Mouse (Mus musculus) midbrain, embryonic 15.5 days (tissue): Measurements from ENCODE around the gene Pcgf2. TPM values are rescaled to one million over a fixed set of nuclear protein-coding genes. Genes with fewer than 3 reads are reported as not detected.
"Not testable (repeated sequence)": the region's sequence is repeated elsewhere in the genome, so short reads cannot be mapped to it uniquely, and the experiment has no call there.

Source experiments
- ATAC-seq: fragments of 200-750 bp; cut with Nextera tagmentation; replicated peaks from 2 replicates; pipeline ENCODE4 v1.8.0; 2017; ENCODE audit warnings: moderate TSS enrichment
- H3K27ac ChIP-seq: fragments of 300-500 bp; sonication (generic); 2 replicates; pipeline ENCODE4 v1.5.1; 2015; ENCODE audit warnings: mild to moderate bottlenecking, inconsistent platforms
- H3K27me3 ChIP-seq: fragments of 300-500 bp; sonication (generic); replicated peaks from 2 replicates; pipeline ENCODE4 v1.6.1; 2015; ENCODE audit warnings: inconsistent platforms
- H3K36me3 ChIP-seq: fragments of 300-500 bp; sonication (generic); replicated peaks from 2 replicates; pipeline ENCODE4 v1.6.1; 2015; ENCODE audit warnings: inconsistent platforms
- H3K4me1 ChIP-seq: fragments of 300-500 bp; sonication (generic); 2 replicates; pipeline ENCODE4 v1.6.1; 2015; ENCODE audit warnings: inconsistent platforms
- H3K4me2 ChIP-seq: fragments of 300-500 bp; sonication (generic); 2 replicates; pipeline ENCODE4 v1.6.1; 2015; ENCODE audit warnings: inconsistent platforms, mild to moderate bottlenecking, moderate library complexity
- H3K4me3 ChIP-seq: fragments of 300-500 bp; sonication (generic); 2 replicates; pipeline ENCODE4 v1.5.1; 2015; ENCODE audit warnings: mild to moderate bottlenecking, inconsistent platforms
- H3K9ac ChIP-seq: fragments of 300-500 bp; sonication (generic); 2 replicates; pipeline ENCODE4 v1.6.1; 2015; ENCODE audit warnings: mild to moderate bottlenecking, inconsistent platforms
- H3K9me3 ChIP-seq: fragments of 300-500 bp; sonication (generic); 2 replicates; pipeline ENCODE4 v1.6.1; 2016; ENCODE audit warnings: inconsistent platforms
- WGBS: fragments of 180-500 bp; shearing (Covaris S2); methylation state at CpG from one replicate; pipeline ENCODE4 v1.1.7; 2015; ENCODE audit warnings: mixed read lengths; 5-methylcytosine and 5-hydroxymethylcytosine counted together
- polyA plus RNA-seq: library from polyadenylated mRNA; unstranded; fragments of >200 nt; fragmentation: Nextera tagmentation; extraction: Ambion mirVana; gene quantifications from 2 replicates; pipeline ENCODE4 v1.2.1, GENCODE M21; 2015

The Pcgf2 gene
- polyA plus RNA-seq, 1 experiment from 2014 or later = 23.1 TPM

DNA sequence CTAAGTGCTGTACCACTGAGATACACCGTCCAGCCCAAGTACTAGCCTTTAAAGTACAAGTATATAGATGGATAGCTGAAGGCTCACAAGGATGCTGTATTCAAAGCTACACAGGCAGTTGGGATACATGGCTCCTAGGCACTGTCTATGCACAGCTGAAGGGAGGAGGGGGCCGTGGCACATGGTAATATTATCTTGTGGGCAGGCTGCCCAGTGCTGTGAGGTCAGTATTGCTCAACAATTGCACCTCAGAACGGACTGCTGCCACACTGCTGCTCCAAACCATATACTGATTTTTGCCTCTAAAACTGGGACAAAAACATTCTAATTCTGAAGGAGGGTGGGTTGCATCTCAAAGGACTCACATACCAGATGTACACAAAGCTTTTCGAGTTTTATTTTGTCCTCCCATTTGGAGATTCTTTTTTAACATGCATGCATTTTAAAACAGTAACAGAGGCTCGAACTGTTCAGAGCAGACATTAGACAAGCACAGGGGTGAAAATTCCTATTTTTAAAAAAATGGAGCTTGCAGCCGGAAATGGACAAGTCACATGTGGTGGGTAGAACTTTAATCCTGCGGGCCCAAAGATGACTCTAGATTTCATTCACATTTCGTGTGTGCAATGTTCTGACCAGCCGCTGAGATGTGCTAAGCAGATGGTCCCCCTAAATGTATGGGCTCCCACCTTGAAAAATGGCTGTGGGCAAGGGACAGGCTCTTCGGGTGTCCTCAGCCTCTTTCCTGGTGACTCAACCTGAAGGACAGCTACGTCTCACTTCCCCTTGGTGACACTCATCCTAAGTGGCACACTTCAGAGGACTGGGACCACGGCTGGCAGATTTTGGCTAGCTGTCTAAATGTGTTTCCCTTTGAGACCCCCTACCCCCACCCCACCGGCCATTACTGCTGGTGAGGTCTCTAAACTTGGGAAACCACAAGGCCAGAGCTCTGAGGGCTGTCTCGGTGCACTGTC lies 14.8 kb upstream of the Pcgf2 start:
- no peak for ATAC-seq
- WGBS = 94% methylated on average over 14 of the region's 14 CpGs

GRCm38 (mm10) chr11:97714356-97714755 lies 14.1 kb upstream of the Pcgf2 start:
- Histone ChIP-seq H3K36me3 (peaks cover 28% of the 10 kb centered on the region), H3K27me3 (no peaks in the 10 kb centered on the region), H3K4me1 (no peaks in the 10 kb centered on the region), H3K4me3 (no peak overlapping the region), H3K9ac (no peak overlapping the region), H3K4me2 (no peak overlapping the region), H3K27ac (no peak overlapping the region), H3K9me3 (no peaks in the 10 kb centered on the region)
- no peak for ATAC-seq
- over 99% methylated on average over 3 of the region's 3 CpGs for WGBS

More for the DNA sequence above, 14.8 kb upstream of the Pcgf2 start:
- Histone ChIP-seq H3K4me2 (no peak overlapping the region), H3K9me3 (no peaks in the 10 kb centered on the region), H3K36me3 (peaks cover 35% of the 10 kb centered on the region), H3K9ac (no peak overlapping the region), H3K4me1 (no peaks in the 10 kb centered on the region), H3K27me3 (no peaks in the 10 kb centered on the region), H3K27ac (no peak overlapping the region), H3K4me3 (no peak overlapping the region)

DNA sequence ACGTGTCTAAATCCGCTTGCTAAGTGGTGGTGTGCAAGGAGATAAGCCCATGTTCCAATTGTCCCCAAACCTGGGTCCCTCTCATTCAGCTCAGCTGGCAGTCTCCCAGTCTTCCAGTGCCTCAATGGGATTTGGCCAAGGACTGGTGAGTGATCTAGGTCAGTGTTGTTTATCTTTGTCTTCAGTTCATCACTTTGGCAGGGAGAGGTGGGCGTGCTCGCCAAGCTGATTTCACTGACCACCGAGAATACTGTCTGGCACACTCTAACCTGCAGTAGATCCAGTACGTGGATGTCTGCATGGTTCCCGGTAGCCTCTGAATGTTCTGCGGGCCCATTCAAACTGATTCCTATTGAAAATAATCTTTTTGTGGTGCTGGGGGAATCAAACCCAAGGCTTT lies 13.6 kb upstream of the Pcgf2 start:
- no peak overlapping the region for H3K9ac ChIP-seq
- H3K36me3 ChIP-seq = peaks cover 26% of the 10 kb centered on the region
- WGBS = 90% methylated on average over 8 of the region's 8 CpGs
- no peaks in the 10 kb centered on the region for H3K9me3 ChIP-seq
- H3K27ac ChIP-seq = no peak overlapping the region
- no peaks in the 10 kb centered on the region for H3K27me3 ChIP-seq
- ATAC-seq = no peak
- H3K4me2 ChIP-seq = no peak overlapping the region
- H3K4me1 ChIP-seq = no peaks in the 10 kb centered on the region
- no peak overlapping the region for H3K4me3 ChIP-seq

GRCm38 (mm10) chr11:97712286-97712685 lies 12.0 kb upstream of the Pcgf2 start:
- Histone ChIP-seq H3K27me3 (no peaks in the 10 kb centered on the region), H3K9ac (no peak overlapping the region), H3K9me3 (no peaks in the 10 kb centered on the region), H3K4me3 (no peak overlapping the region), H3K27ac (no peak overlapping the region), H3K36me3 (peaks cover 29% of the 10 kb centered on the region), H3K4me1 (no peaks in the 10 kb centered on the region), H3K4me2 (no peak overlapping the region)
- 94% methylated on average over 15 of the region's 15 CpGs for WGBS
- ATAC-seq = no peak

DNA sequence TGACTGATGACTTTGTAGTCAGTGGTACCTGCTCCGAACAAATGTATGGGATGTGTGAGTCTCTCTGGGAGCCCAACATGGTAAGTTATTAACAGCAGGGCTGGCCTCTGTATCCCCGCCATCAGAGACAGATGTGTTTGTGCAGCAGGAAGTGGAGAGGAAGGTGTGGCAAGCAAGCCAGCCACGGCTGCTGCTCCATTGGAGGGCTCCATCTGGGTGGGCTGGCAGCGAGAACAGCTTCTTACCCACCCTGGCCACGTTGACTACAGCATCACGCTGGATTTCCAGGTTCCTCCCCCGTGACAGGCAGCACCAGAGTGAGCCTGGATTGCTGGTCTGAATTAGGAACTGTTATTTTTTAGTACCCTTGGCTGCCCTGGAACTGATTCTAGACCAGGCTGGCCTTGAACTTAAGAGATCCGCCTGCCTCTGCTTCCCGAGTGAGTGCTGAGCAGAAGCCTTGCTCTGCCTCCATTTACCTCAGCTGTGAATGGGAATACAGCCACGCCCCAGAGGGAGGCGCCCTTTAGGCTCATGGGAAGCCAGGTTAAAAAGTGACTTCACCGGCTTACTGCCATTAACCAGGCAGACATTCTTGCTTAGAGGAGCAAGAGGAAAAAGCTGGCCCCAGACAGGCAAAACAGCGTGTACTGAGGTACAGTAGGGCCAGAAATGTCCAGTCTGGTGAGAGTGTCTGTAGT lies 11.1 kb upstream of the Pcgf2 start:
- no peaks in the 10 kb centered on the region for H3K4me1 ChIP-seq
- no peak overlapping the region for H3K4me3 ChIP-seq
- 87% methylated on average over 13 of the region's 13 CpGs for WGBS
- H3K4me2 ChIP-seq = no peak overlapping the region
- H3K27ac ChIP-seq = no peak overlapping the region
- no peaks in the 10 kb centered on the region for H3K27me3 ChIP-seq
- ATAC-seq = no peak
- H3K36me3 ChIP-seq = peaks cover 32% of the 10 kb centered on the region
- H3K9ac ChIP-seq = no peak overlapping the region
- no peaks in the 10 kb centered on the region for H3K9me3 ChIP-seq

GRCm38 (mm10) chr11:97710067-97710466 lies 9.8 kb upstream of the Pcgf2 start:
- not testable (repeated sequence) for H3K4me2 ChIP-seq, H3K4me3 ChIP-seq, H3K9me3 ChIP-seq, H3K9ac ChIP-seq, H3K27ac ChIP-seq, H3K27me3 ChIP-seq, H3K4me1 ChIP-seq, ATAC-seq
- H3K36me3 ChIP-seq = peaks cover 38% of the 10 kb centered on the region
- 83% methylated on average over 2 of the region's 2 CpGs for WGBS

- no peaks in the 10 kb centered on the region for H3K9me3 ChIP-seq
- under 1% methylated on average over 35 of the region's 35 CpGs for WGBS
- H3K4me1 ChIP-seq = peaks cover 27% of the 10 kb centered on the region
These were observed 2.9 kb upstream of the Pcgf2 start, which contains the start of gene Psmb3 for GRCm38 (mm10) chr11:97703039-97703826. Gene Psmb3 (plus strand): TSS chr11:97703399.

DNA sequence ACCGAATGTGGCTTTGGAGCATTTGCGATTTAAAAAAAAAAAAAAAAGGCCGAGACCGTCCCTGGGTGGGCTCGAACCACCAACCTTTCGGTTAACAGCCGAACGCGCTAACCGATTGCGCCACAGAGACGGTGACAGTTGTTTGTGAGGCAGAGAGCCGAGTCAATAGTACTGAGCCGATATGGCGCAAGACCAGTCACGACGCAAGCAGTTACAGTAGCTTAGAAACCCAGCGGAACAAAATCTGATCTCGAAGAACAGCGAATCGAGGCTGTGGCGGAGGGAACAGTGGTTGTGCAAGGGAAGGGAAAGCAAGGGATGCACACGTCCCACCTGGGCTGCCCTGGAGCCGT lies 2.1 kb upstream of the Pcgf2 start:
- under 1% methylated on average over 24 of the region's 24 CpGs for WGBS
- peak overlapping the region; percentile 61 for H3K4me2 ChIP-seq
- no peaks in the 10 kb centered on the region for H3K27me3 ChIP-seq
- peaks cover 34% of the 10 kb centered on the region for H3K4me1 ChIP-seq
- H3K4me3 ChIP-seq = peak overlapping the region; percentile 79
- peak overlapping the region; percentile 55 for H3K9ac ChIP-seq
- H3K27ac ChIP-seq = peak overlapping the region; percentile 98
- ATAC-seq = peak; percentile 6
- no peaks in the 10 kb centered on the region for H3K9me3 ChIP-seq
- peaks cover 17% of the 10 kb centered on the region for H3K36me3 ChIP-seq

More at GRCm38 (mm10) chr11:97703039-97703826, 2.9 kb upstream of the Pcgf2 start, which contains the start of gene Psmb3:
- peaks cover 23% of the 10 kb centered on the region for H3K36me3 ChIP-seq
- peak; percentile 90 for ATAC-seq
- H3K9ac ChIP-seq = peak within 1 kb of the TSS; percentile 90
- H3K27me3 ChIP-seq = no peaks in the 10 kb centered on the region
- H3K4me2 ChIP-seq = peak within 1 kb of the TSS; percentile 85
- H3K4me3 ChIP-seq = peak within 1 kb of the TSS; percentile 79
- H3K27ac ChIP-seq = peak within 1 kb of the TSS; percentile 98

DNA sequence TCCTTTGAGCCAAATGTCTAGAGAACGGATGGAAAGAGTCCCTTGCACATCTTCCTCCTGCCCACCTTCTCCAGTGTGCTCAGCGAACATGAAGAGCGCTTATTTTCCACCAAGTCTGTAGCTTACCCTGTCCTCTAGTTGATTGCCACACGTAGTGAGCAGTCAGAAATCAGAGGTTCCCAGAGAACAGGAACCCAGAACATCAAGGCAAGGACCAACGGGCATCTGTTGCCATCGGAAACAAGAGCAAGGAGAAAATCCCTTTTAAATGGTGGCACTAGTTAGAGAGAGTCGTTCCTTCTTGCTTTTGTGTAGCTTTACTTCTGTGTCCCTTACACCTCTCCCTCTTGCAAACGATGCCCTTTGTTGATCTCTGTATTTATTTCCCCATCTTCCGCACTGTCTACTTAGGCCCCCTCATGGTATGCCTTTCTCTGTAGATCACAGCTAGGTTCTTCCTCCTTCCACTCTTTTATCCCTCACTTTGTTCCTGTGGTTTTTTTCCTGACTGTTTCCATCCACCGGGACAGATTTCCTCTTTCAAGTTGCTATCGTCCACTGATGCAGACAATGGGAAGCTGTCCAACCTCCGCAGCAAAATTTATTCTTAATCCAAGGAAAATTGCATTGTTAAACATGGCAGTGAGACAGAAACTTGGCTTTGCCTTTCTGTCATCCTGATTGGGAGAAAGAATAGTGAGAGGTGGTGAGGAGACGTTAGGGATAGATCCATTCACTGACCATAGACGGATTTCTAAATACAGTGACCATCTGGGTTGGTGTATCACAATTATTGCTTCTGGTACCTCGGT lies 1.5 kb upstream of the Pcgf2 start:
- Histone ChIP-seq H3K4me3 (peak overlapping the region; percentile 79), H3K36me3 (peaks cover 11% of the 10 kb centered on the region), H3K4me1 (peaks cover 39% of the 10 kb centered on the region), H3K27ac (peak overlapping the region; percentile 98), H3K27me3 (no peaks in the 10 kb centered on the region), H3K9me3 (no peaks in the 10 kb centered on the region), H3K4me2 (peak overlapping the region; percentile 61), H3K9ac (peak overlapping the region; percentile 85; the same call in 1 of the 2 replicates)
- 43% methylated on average over 15 of the region's 15 CpGs for WGBS
- no peak for ATAC-seq

GRCm38 (mm10) chr11:97700746-97701580 lies 666 bp upstream of the Pcgf2 start:
- Histone ChIP-seq H3K4me1 (peaks cover 48% of the 10 kb centered on the region), H3K27ac (peak overlapping the region; percentile 98), H3K27me3 (no peaks in the 10 kb centered on the region), H3K9ac (peak overlapping the region; percentile 85), H3K9me3 (no peaks in the 10 kb centered on the region), H3K4me3 (peak overlapping the region; percentile 79), H3K36me3 (peaks cover 5% of the 10 kb centered on the region; the same call in 1 of the 2 replicates), H3K4me2 (peak overlapping the region; percentile 61)
- ATAC-seq = no peak
- WGBS = 18% methylated on average over 30 of the region's 30 CpGs
